Mouse (Mus musculus) liver, postnatal 0 days (tissue): ENCODE results near the gene Olfr1239.

ENCODE experiments used
- CTCF ChIP-seq: sonication (generic); IDR thresholded peaks from 2 replicates; pipeline ENCODE4 v1.5.1; 2016; ENCODE audit warnings: antibody characterized with exemption, low read depth
- EP300 ChIP-seq: IDR thresholded peaks from 2 replicates; pipeline ENCODE4 v1.6.1; 2016; ENCODE audit warnings: antibody characterized with exemption, low read depth, mild to moderate bottlenecking

GRCm38 (mm10) chr2:89400882-89401281, 19.3 kb downstream of the Olfr1239 start:
- TF ChIP-seq CTCF (no peak), EP300 (no peak)
